Mouse (Mus musculus) embryonic facial prominence, embryonic 14.5 days (tissue): ENCODE measurements around the gene Apobec4. TPM values are rescaled to one million over a fixed set of nuclear protein-coding genes. Genes with fewer than 3 reads are reported as not detected.
A peak's percentile ranks its signal among the peaks of the same experiment; 100 is the strongest.

ENCODE experiments used
- ATAC-seq: fragments of 200-750 bp; cut with Nextera tagmentation; 2 replicates; pipeline ENCODE4 v1.8.0; 2017; ENCODE audit warnings: low read depth, moderate number of reproducible peaks, moderate TSS enrichment
- DNase-seq: peaks from one replicate; pipeline ENCODE4 v3.0.0-alpha.2; 2015; ENCODE audit warnings: low spot score
- H3K27ac ChIP-seq: fragments of 300-500 bp; sonication (generic); replicated peaks from 2 replicates; pipeline ENCODE4 v1.5.1; 2014; ENCODE audit warnings: low read depth, mild to moderate bottlenecking, low read length, moderate library complexity
- H3K27me3 ChIP-seq: fragments of 300-500 bp; sonication (generic); replicated peaks from 2 replicates; pipeline ENCODE4 v1.6.1; 2014; ENCODE audit warnings: low read length; ENCODE audit not compliant: control insufficient read depth, insufficient read depth
- H3K36me3 ChIP-seq: fragments of 300-500 bp; sonication (generic); 2 replicates; pipeline ENCODE4 v1.6.1; 2014; ENCODE audit warnings: low read length, mixed read lengths; ENCODE audit not compliant: control insufficient read depth, insufficient read depth
- H3K4me1 ChIP-seq: fragments of 300-500 bp; sonication (generic); 2 replicates; pipeline ENCODE4 v1.6.1; 2014; ENCODE audit warnings: antibody characterized with exemption, low read length; ENCODE audit not compliant: control insufficient read depth, insufficient read depth
- H3K4me2 ChIP-seq: fragments of 300-500 bp; sonication (generic); 2 replicates; pipeline ENCODE4 v1.6.1; 2014; ENCODE audit warnings: low read depth, mild to moderate bottlenecking, low read length, moderate library complexity, mixed read lengths
- H3K4me3 ChIP-seq: fragments of 300-500 bp; sonication (generic); 2 replicates; pipeline ENCODE4 v1.5.1; 2014; ENCODE audit warnings: low read depth, mild to moderate bottlenecking, low read length
- H3K9ac ChIP-seq: fragments of 300-500 bp; sonication (generic); 2 replicates; pipeline ENCODE4 v1.6.1; 2014; ENCODE audit warnings: low read depth, mild to moderate bottlenecking, low read length, moderate library complexity, mixed read lengths
- H3K9me3 ChIP-seq: fragments of 300-500 bp; sonication (generic); 2 replicates; pipeline ENCODE4 v1.6.1; 2016; ENCODE audit warnings: low read length; ENCODE audit not compliant: control insufficient read depth
- WGBS: fragments of 180-500 bp; shearing (Covaris S2); extraction: QIAGEN DNeasy Blood & Tissue Kit; methylation state at CpG from one replicate; pipeline ENCODE4 v1.1.7; 2014; 5-methylcytosine and 5-hydroxymethylcytosine counted together
- polyA plus RNA-seq: library from polyadenylated mRNA; unstranded; fragments of >200 nt; fragmentation: Nextera tagmentation; extraction: Ambion mirVana; gene quantifications from 2 replicates; pipeline ENCODE4 v1.2.1, GENCODE M21; 2014

Apobec4 gene
- polyA plus RNA-seq, 1 experiment from 2014 or later = 0.25 TPM

DNA sequence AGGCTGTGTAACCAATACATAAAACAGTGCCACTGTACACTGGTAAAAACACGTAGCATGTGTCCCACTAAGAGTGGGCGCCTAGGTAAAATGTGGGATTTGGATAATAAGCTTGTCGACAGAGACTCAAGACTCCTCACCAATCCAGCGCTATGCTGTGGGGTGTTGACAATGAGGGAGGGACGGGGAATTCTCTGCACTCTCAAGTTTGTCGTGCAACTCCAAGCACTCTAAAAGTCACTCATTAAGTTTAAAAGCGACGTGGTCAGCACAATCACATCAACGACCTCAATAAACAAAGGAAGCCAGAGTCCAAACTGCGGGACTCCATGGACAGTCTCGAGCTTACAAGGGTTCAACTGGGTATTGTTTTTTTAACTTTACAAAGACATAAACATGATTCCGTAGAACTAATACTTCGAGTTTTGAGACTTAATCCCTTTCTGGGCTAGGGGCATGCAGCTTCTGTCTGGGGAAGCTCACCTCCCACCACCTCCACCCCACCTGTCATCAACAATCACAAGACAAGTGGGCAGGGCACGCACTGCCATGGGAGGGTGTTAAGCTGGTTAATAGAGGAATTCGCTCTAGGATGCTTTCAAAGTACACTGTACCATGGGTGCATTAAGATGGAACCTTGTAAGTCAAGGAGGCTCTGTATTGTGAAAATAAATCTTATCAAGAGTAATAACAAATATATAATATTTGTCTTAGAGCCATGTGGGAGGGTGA lies 7.1 kb upstream of the Apobec4 start:
- no peaks in the 10 kb centered on the region for H3K9me3 ChIP-seq
- H3K9ac ChIP-seq = no peak overlapping the region
- H3K36me3 ChIP-seq = no peaks in the 10 kb centered on the region
- DNase-seq (no peak), ATAC-seq (no peak)
- H3K4me2 ChIP-seq = no peak overlapping the region
- no peak overlapping the region for H3K27ac ChIP-seq
- H3K4me3 ChIP-seq = no peak overlapping the region
- 57% methylated on average over 15 of the region's 15 CpGs for WGBS
- H3K4me1 ChIP-seq = peaks cover 3% of the 10 kb centered on the region; the same call in 1 of the 2 replicates
- H3K27me3 ChIP-seq = no peaks in the 10 kb centered on the region

DNA sequence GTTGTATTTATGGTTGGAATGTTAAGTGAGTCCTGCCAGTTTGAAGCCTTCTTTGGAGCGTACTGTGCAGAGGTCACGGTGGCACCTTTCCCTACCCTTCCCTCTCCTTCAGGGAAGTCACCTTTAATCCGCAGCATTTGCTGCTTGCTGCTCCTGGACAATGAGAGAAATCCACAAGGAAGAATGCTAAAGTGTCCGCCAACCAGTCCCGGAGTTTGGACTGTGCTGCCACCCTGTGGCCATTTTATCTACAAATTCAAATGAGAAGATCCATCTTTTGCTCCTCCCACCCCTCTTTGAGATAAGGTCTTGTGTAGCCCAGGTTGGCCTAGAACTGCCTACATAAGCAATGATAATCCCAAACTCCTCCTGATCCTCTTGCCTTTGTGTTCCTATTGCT lies 3.9 kb upstream of the Apobec4 start:
- H3K9ac ChIP-seq = no peak overlapping the region
- no peaks in the 10 kb centered on the region for H3K36me3 ChIP-seq
- WGBS = 4% methylated on average over 5 of the region's 5 CpGs
- ATAC-seq (peak; percentile 42; the same call in 1 of the 2 replicates), DNase-seq (peak; percentile 88)
- H3K27me3 ChIP-seq = no peaks in the 10 kb centered on the region
- H3K4me2 ChIP-seq = no peak overlapping the region
- no peak overlapping the region for H3K4me3 ChIP-seq
- H3K4me1 ChIP-seq = no peaks in the 10 kb centered on the region
- no peaks in the 10 kb centered on the region for H3K9me3 ChIP-seq
- H3K27ac ChIP-seq = no peak overlapping the region

DNA sequence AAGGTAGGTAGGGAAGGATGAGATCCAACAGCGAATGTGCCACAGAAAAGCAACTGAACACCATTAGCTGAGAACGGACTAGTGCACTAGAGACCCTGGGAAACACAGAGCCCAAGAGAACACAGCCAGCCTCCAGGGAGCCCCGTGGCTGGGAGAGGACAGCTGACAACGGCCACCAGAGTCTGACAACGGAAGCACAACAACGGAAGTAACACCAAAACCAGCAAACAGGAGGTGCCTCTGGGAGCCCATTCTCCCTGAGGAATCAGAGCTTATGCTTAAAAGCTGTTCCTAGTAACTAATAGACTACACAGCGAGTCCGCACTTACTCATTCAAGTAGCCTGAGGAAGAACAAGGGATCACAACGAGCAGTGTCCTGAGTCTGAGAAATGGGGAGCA lies 1.1 kb upstream of the Apobec4 start:
- H3K9ac ChIP-seq = no peak overlapping the region
- no peak overlapping the region for H3K4me2 ChIP-seq
- H3K4me3 ChIP-seq = no peak overlapping the region
- 66% methylated on average over 9 of the region's 9 CpGs for WGBS
- no peaks in the 10 kb centered on the region for H3K4me1 ChIP-seq
- H3K27me3 ChIP-seq = no peaks in the 10 kb centered on the region
- no peaks in the 10 kb centered on the region for H3K36me3 ChIP-seq
- ATAC-seq (no peak), DNase-seq (no peak)
- H3K9me3 ChIP-seq = no peaks in the 10 kb centered on the region
- H3K27ac ChIP-seq = no peak overlapping the region

DNA sequence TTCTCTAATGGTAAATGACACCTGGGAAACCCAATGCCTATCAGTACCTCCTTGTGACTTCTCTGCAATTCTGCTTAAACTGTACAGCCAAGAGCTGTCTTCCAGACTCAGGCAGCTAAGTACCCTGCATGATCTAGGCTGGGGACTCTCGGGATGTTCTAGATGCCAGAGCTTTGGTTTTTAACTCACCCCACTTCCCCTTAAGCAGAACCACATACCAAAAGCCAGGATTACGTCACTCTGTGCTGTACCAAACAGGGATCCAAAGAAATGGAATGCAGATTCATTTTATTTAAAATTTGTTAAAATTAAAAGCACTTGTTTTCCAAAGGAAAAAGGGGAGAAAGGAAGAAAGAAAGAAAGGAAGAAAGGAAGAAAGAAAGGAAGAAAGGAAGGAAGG lies 11.4 kb downstream of the Apobec4 start:
- Histone ChIP-seq H3K9ac (no peak overlapping the region), H3K9me3 (no peaks in the 10 kb centered on the region), H3K27ac (no peak overlapping the region; the same call in 1 of the 2 replicates), H3K4me1 (no peaks in the 10 kb centered on the region), H3K36me3 (no peaks in the 10 kb centered on the region), H3K27me3 (peaks cover 3% of the 10 kb centered on the region; the same call in 1 of the 2 replicates), H3K4me2 (no peak overlapping the region), H3K4me3 (no peak overlapping the region)
- no peak for ATAC-seq
- WGBS = 50% methylated on average over 2 of the region's 2 CpGs
- no peak for DNase-seq

DNA sequence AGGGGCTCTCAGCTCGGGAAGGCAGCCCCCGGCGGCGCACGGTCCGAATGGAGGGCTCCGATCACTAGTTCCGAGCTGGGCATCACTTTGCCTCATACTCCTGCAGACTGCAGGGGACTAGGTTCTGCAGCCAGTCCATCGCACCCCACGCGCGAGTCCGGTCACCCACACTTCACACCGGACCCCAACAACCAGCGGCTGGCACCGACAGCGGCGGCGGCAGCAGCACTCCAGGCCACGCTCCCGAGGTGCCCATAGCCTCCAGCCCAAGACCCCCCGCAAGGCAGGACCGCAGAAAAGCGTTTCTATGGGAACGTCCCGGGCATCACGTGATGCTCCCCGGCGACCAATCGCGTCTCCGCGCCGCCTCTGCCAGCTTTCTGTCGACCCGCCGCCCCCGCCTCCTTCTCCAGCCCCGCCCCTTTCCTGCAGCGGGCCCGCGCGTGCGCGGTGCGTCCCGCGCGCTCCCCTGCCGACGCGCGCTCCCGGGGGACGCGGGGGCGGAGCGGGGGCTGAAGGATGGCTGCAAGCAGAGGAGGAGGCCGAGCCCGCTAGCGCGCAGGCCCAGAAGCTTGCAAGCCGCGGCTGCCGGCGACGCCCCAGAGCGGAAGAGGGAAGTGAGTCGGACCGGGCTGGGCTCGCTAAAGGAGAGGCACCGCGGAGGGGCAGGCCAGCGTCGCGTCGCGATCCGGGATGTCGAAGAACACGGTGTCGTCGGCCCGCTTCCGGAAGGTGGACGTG lies 15.9 kb downstream of the Apobec4 start, which contains the start of the genes Rgl1 and Arpc5:
Gene Rgl1 (minus strand): TSS at position 320 of the 741 bp plus-strand sequence.
Gene Arpc5 (plus strand): TSS at position 511 of the 741 bp plus-strand sequence.
- DNase-seq (peak; percentile 98), ATAC-seq (peak; percentile 98)
- Histone ChIP-seq H3K4me2 (peak within 1 kb of the TSS; percentile 98), H3K4me1 (no peaks in the 10 kb centered on the region; the same call in 1 of the 2 replicates), H3K27me3 (peaks cover 3% of the 10 kb centered on the region; the same call in 1 of the 2 replicates), H3K36me3 (peaks cover 24% of the 10 kb centered on the region), H3K9ac (peak within 1 kb of the TSS; percentile 94), H3K27ac (peak within 1 kb of the TSS; percentile 74), H3K4me3 (peak within 1 kb of the TSS; percentile 96), H3K9me3 (no peaks in the 10 kb centered on the region)
- WGBS = 0% methylated on average over 18 of the region's 86 CpGs

DNA sequence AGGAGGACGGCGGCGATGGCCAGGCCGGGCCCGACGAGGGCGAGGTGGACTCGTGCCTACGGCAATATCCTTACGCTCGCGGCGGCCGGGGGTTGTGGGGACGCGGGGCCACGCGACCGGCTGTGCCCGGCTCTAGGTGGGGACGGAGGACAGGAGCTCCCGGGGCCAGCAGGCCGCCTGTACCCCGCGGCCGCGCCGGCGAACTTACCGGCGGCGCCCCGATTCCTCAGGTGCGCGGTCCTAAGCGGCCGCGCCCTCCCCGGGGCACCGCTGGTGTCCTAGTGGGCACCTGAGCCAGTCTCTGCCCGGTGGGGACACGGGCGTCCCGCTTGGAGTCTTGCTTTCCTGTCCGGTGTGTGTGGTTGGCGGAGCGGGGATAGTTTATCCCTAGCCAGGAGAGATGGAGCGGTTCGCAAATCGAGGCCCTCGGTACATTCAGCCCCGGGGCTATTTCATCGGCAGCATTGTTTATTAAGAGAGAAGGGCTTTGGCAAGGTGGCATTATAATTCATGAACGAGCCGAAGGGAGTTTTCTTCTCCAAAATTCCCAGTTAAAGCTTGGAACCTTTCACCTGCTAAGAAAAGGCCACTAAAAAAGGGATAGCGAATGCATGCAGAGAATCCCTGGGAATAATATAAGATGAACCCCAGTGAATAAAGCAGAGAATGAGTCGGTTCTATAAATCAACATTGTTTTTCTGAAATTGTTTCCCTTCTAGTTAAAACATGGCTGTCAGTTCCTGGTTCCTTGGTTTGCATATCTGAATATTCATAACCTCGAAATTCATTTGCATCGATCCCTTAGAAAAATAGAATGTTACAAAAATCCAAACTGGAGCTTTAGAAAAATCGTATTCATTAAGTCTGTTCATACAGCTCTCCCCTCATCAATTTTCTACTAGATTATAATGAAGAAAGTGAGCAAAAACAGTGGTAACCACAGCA lies 16.7 kb downstream of the Apobec4 start:
- H3K4me3 ChIP-seq = peak overlapping the region; percentile 96
- ATAC-seq (peak; percentile 50; the same call in 1 of the 2 replicates), DNase-seq (no peak)
- H3K36me3 ChIP-seq = peaks cover 33% of the 10 kb centered on the region
- H3K4me1 ChIP-seq = no peaks in the 10 kb centered on the region; the same call in 1 of the 2 replicates
- H3K9me3 ChIP-seq = no peaks in the 10 kb centered on the region
- H3K4me2 ChIP-seq = peak overlapping the region; percentile 98
- H3K27me3 ChIP-seq = peaks cover 3% of the 10 kb centered on the region; the same call in 1 of the 2 replicates
- H3K9ac ChIP-seq = peak overlapping the region; percentile 94
- peak overlapping the region; percentile 74 for H3K27ac ChIP-seq
- 3% methylated on average over 26 of the region's 60 CpGs for WGBS

DNA sequence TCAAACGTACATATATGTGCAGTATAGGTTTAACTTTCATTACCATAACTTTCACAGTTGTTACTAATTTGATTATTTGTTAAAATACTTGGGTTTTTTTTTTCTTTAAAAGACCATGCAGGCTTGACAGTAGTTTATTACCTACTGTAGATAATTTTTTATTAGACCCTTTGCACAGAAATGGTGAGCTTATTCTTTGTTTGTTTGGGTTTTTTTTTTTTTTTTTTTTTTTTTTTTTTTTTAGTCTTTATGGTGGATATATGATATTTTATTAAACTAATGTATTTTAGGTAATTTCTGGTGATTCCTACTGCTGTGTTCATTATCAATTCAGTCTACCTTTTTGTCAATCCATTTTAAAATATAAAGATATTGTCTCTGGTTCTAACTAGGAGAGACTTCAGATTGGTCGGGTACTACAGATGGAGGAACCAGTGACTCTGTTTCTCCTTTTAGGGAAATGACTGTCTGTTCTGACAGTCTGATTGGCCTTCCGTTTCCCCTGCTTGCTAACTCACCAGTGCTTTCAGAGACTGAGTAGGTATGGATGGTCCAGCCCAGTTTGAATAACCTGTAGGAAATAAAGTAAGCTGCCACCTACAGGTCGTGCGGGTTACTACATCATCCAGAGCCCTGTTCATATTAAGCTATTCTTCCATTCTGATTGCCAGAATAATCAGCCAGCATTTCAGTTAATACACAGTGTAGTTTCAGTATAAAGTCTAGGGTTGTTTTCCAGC lies 17.6 kb downstream of the Apobec4 start:
- Histone ChIP-seq H3K4me3 (peak overlapping the region; percentile 96), H3K36me3 (peaks cover 41% of the 10 kb centered on the region), H3K27me3 (peaks cover 3% of the 10 kb centered on the region; the same call in 1 of the 2 replicates), H3K27ac (no peak overlapping the region), H3K9ac (peak overlapping the region; percentile 94), H3K4me2 (peak overlapping the region; percentile 98), H3K9me3 (no peaks in the 10 kb centered on the region), H3K4me1 (no peaks in the 10 kb centered on the region; the same call in 1 of the 2 replicates)
- WGBS = 9% methylated on average over 5 of the region's 5 CpGs
- DNase-seq (peak; percentile 94), ATAC-seq (peak; percentile 42; the same call in 1 of the 2 replicates)
